Mouse (Mus musculus) activated CD4-positive, CD25-positive, alpha-beta regulatory T cell (primary cell): ENCODE measurements around the gene Alg2. TPM values are rescaled to one million over a fixed set of nuclear protein-coding genes. Genes with fewer than 3 reads are reported as not detected.

Experiments
- polyA plus RNA-seq, 2 experiments: library from polyadenylated mRNA; unstranded; fragments of 100-300 nt; shearing (Covaris generic); gene quantifications; one replicate each; pipeline ENCODE4 v1.2.1; 2017

Alg2 gene
- 10 to 100 TPM; 11.6 to 17.3 TPM for polyA plus RNA-seq

GRCm38 (mm10) chr4:47473968-47474729 is at the start of gene Alg2, which contains the start of gene Sec61b:
Gene Alg2, minus strand, starts transcription at chr4:47474333.
Gene Sec61b, plus strand, starts transcription at chr4:47474658.

Other genes with a start within 250 kb of the Alg2 start
- 10 to 100 TPM; 46.9 to 73.4 TPM for gene Tgfbr1, start 121.1 kb downstream of the Alg2 start, polyA plus RNA-seq
- gene Sec61b, start 325 bp upstream of the Alg2 start, polyA plus RNA-seq = 100 to 1,000 TPM; 230 to 283 TPM